Mouse (Mus musculus): ENCODE data around the gene Slc2a1.

The Slc2a1 gene

DNA sequence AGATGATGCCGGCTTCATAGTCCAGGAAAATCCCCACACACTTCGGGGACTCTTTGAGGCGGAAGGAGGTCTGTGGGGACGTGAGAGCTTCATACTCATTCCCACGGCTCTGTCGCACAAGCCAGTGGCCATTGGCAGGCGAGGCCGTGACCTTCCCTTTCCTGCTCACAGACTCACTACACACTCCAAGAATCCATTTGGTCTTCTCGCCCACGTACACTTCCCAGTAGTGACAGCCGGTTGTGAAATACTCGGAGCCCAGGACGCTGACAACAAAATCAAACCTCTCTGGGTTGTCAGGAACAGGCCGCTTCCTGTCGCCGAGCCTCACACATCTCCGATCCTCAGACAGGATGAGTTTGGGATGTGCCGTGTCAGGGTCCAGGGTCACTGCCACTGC lies 69.8 kb downstream of the Slc2a1 start:
- no peak for DNase-seq (ENCODE audit: low spot score in 2 of 2)

GRCm38 (mm10) chr4:119180133-119180707 lies 71.7 kb downstream of the Slc2a1 start:
- DNase-seq (ENCODE audit: low spot score in 2 of 2) = no peak

DNA sequence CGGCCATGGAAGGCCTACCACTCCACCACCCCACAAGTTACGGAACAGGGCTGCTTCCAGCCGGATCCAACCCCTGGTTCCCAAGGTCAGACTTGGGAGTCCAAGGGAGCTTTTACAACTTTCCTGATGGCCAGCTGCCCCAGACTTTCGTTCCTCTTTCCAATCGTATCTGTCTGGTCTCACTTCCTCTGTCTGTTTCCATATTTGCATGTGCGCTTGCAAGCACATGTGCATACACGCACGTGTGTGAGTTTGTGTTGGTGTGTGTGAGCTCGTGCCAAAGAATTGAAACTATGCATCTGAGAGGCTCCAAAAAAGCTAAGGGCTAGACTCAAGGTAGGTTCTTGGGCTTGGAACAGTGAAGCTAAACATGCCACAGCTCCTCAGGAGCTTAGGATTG lies 72.9 kb downstream of the Slc2a1 start:
- DNase-seq (ENCODE audit: low spot score in 2 of 2) = peak; percentile 71 to 77

DNA sequence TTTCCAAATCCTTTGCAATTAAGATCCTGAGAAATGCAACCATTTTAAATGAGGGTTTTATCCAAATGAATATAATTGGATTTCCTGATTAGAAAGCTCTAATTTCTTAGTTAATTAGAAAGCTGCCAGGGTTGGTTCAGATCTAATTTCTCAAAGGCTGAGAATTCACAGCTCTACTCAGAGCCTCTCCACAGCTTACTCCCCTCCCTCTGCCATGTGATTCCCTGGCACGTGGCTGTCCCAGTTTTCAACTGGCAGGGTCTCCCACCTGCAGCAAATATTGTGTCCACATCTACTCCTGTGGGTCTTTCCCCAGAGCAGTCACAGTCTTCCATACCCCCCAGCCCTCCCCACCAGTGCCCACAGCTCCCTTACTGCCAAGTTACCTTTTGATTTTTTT lies 75.0 kb downstream of the Slc2a1 start:
- DNase-seq (ENCODE audit: low spot score in 2 of 2) = no peak

GRCm38 (mm10) chr4:119185771-119186170 lies 77.3 kb downstream of the Slc2a1 start:
- no peak for DNase-seq (ENCODE audit: low spot score in 2 of 2)

Measured in spleen, postnatal 36 days (tissue).